Mouse (Mus musculus) frontal cortex, postnatal 10 days (tissue): ENCODE results near the gene Oasl1.

Experiments
- DNase-seq, 2 experiments: peaks; one replicate each; pipeline ENCODE4 v3.0.0; 2022; ENCODE audit warnings: low spot score in 2 of 2, mixed read lengths in 1 of 2

The Oasl1 gene

DNA sequence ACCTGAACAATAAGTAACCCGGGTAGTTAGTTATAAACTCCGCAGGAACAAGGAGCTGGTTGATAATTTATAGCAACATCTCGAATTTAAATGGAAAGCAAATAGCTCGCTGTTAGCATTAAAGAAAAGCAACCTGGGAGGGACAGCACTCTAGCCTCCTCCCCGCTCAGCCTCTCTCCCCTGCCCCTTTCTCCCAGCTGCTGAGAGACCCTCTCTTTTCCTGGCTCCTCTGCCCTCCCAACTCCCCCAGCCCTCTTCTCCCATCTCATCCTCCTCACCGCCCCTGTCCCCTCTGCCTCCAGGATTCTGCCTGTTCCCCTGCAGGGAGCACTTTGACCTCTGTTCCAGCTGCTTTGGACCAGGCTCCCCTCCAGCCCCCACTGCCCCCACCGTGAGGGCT, 45.6 kb downstream of the Oasl1 start:
- no peak for DNase-seq

- DNase-seq: no peak
Observed at GRCm38 (mm10) chr5:114969064-114969463, 46.0 kb downstream of the Oasl1 start.

DNA sequence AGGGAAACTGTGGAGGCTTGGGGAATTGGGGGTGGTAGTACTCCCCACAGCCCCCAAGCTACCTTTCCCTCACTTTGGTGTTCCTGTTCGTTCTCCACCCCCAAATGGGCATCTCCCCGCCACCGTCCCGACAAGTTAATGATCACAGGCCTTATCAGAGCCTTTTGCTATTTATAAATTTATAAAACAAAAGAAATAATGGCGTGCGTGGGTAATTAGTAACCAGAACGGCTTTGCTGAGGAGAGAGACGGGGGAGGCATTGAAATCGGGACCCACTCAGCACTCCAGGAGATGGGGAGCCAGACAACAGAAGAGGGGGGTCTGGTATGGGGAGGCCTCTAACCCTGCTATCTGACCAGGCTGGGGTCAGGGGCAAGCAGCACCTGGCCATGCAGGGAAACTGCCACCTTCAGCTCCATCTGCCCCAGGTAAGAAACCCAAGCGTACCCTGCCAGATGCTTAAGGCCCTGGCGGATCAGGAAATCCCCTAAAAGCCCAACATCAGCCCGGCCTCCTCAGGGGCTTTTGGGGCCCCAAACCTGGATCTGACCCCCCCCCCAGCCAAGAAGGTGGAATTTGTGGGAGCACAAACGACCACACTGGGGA, 46.7 kb downstream of the Oasl1 start:
- DNase-seq: no peak

GRCm38 (mm10) chr5:114970824-114971227, 47.8 kb downstream of the Oasl1 start, which contains the start of gene Hnf1a:
TSS of gene Hnf1a (minus strand) at chr5:114971094.
- DNase-seq: no peak

DNA sequence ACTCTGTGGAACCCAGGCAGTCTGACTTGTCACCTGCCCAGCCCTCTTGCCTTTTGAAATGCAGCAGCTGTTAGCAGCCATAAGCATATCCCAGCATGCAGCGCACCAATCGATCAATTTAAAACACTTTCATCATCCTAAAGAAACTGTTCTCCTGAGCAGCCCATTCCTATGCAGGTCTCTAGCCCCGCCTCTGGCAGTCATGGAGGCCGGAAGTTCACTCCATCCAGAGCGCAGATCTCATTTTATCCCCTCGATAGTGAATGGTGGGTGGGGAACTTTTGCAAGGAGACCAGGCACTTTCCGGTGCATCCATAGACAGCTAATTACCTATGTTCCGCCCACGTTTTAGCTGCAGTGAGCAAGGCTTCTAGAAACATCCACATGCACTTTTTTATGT, 49.2 kb downstream of the Oasl1 start:
- DNase-seq: no peak

GRCm38 (mm10) chr5:114973131-114973530, 50.1 kb downstream of the Oasl1 start:
- no peak for DNase-seq

DNA sequence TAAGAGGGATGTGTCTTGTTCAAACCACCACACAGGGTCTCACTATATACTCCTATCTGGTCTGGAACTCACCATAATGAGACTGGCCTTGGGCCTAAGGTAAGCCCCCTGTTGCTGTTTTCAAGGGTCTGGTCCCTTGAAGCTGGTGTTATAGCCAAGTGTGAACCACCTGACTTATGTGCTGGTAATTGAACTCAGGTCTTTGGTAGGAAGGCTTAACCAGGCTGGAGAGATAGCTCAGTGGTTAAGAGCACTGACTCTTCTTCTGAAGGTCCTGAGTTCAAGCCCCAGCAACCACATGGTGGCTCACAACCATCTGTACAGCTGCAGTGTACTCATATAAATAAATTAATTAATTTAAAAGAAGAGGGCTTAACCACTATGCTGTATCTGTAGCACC, 53.9 kb downstream of the Oasl1 start:
- no peak for DNase-seq

DNA sequence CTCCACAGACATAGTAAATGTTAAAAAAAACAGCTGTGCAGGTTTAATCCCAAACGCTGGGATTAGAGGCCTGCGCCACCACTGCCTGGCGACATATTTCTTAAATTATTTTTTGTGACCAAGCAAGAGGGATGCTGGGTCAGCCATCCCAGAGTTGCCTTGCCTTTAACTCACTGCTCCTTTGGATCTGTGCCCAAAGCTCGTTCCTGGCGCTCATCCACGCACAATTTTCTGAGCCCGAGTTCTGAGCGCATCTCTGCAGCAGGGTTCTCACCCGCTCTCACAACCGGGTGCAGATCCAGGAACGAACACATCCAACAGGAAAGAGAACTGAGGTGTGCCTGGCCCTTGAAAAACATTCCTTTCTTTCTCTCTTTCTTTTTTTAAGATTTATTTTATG, 55.4 kb downstream of the Oasl1 start:
- no peak for DNase-seq

- DNase-seq: no peak
Observed at GRCm38 (mm10) chr5:114978888-114979249, 55.8 kb downstream of the Oasl1 start.

DNA sequence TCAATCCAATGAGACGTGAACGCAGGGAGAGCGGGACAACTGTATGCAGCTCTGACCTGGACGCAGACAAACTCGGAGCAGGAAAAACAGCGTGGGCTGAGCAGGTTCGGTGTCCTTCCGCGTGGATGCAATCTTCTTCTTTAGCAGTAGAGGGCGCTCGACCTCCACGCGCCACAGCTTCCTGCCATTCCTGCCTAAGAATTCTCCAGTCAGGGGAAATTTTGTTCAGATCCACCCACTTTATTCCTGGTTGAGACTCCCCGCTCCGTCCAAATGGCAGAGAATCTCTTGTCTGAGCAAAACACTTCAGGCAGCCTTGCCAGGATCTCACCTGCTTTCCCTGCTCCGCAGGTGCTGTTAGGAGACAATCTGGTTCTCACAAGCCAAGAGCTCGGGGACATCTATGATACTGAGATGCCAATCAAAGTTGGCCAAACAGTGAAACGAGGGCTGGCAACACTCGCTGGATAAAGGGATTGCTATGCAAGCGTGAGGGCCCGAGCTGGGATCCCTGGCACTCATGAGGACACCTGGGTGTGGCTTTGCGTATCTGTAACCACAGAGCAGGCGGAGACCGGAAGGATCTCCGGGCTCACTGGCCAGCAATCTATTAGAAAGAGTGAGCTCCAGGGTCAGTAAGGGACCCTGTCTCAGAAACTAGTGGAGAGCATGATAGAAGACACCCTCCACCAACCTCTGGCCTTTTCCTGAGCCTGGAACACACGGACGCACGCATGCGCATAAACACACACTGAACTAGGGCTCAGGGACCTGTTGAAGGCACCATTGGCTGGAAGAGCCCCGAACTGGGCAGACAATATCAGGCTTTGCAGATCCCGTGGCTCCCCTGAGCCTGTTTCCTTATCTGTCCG, 56.4 kb downstream of the Oasl1 start:
- peak; percentile 45 to 74 for DNase-seq

- DNase-seq: no peak
Observed at GRCm38 (mm10) chr5:114980122-114980748, 57.2 kb downstream of the Oasl1 start.

GRCm38 (mm10) chr5:114982001-114982400, 59.0 kb downstream of the Oasl1 start:
- no peak for DNase-seq

DNA sequence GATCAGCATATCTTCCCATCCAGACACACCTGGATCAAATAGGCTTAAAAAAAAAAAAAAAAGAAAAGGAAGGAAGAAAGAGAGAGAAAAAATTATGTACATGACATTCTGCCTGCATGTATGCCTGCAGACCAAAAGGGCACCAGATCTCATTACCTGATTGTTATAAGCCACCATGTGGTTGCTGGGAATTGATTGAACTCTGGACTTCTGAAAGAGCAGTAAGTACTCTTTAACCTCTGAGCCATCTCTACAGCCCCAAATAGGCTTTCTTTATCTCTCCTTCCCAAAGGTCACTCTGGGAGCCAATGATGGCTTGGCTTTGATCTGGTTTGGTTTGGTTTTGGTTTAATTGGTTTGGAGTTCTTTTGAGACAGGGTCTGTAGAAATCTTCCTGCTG, 62.0 kb downstream of the Oasl1 start:
- no peak for DNase-seq
